Mouse (Mus musculus) erythroblast, embryonic 14.5 days (primary cell): Measurements from ENCODE around the gene Apoa1.

ENCODE experiments used
- GATA1 ChIP-seq: IDR thresholded peaks from 2 replicates; pipeline ENCODE4 v1.6.1; 2012; ENCODE audit warnings: low read length, inconsistent platforms, mixed read lengths
- TAL1 ChIP-seq: IDR thresholded peaks from 3 replicates; pipeline ENCODE4 v1.6.1; 2012; ENCODE audit warnings: low read length, inconsistent platforms, mixed read lengths

GRCm38 (mm10) chr9:46210473-46210872, 17.9 kb upstream of the Apoa1 start:
- TF ChIP-seq GATA1 = no peak
- no peak for TF ChIP-seq TAL1
